In the genomic region with DNA sequence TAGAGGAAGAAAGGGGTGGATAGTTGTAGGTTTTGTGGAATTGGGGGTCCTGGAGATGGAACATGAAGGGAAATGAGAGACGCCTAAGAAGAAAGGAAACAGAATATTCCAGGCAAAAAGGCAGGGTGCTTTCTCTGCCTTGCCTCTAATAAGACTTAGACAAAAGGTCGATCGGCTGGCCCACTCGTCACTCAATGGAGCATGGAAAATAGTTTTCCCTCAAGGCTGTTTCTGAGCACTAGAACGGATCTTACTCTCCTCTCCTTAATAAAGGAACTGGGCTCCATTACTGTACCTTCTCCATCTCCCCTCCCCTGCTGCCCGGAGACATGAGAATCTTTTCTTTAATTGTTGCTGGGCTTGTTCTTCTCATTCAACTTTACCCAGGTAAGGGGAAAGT, we compare ENCODE assay signal across 31 mouse cellular contexts. TPM values are rescaled to one million over a fixed set of nuclear protein-coding genes. Genes with fewer than 3 reads are reported as not detected.
"Had no signal": no experiment of that assay in that cellular context is flagged by ENCODE, and none has a peak within 500 bp of the region (broad histone marks: within the 10 kb centered on the region; RNA-seq: fewer than 3 reads in every experiment).

A gene (plus strand): TSS at position 301 of the 400 bp plus-strand sequence.

- H3K36me3 ChIP-seq: heart, embryonic 10.5 days; heart, embryonic 12.5 days; hindbrain, embryonic 10.5 days; hindbrain, embryonic 12.5 days; hindbrain, embryonic 15.5 days; intestine, embryonic 15.5 days; limb, embryonic 10.5 days; limb, embryonic 12.5 days; liver, embryonic 13.5 days; liver, embryonic 15.5 days had no signal

- H3K27ac ChIP-seq: gastrocnemius, adult 2 months; heart, embryonic 10.5 days; hindbrain, embryonic 10.5 days; hindbrain, embryonic 12.5 days; hindbrain, embryonic 15.5 days; intestine, embryonic 15.5 days; layer of hippocampus, adult 2 months; left cerebral cortex, adult 2 months; limb, embryonic 10.5 days; limb, embryonic 12.5 days; liver, embryonic 13.5 days; liver, embryonic 15.5 days had no signal

- H3K4me2 ChIP-seq: heart, embryonic 12.5 days; hindbrain, embryonic 12.5 days; hindbrain, embryonic 15.5 days; intestine, embryonic 15.5 days; limb, embryonic 12.5 days; liver, embryonic 11.5 days; liver, embryonic 13.5 days; liver, embryonic 15.5 days had no signal

- H3K9ac ChIP-seq: heart, embryonic 12.5 days; hindbrain, embryonic 12.5 days; hindbrain, embryonic 15.5 days; intestine, embryonic 15.5 days; limb, embryonic 12.5 days; liver, embryonic 13.5 days; liver, embryonic 15.5 days had no signal

- ATAC-seq: inflammation-experienced regulatory T-cells, adult 6 months; intestine, embryonic 15.5 days; intestine, postnatal 0 days had no signal

- H3K27me3 ChIP-seq: heart, embryonic 12.5 days; hindbrain, embryonic 12.5 days; hindbrain, embryonic 15.5 days; intestine, embryonic 15.5 days; limb, embryonic 12.5 days; liver, embryonic 13.5 days; liver, embryonic 15.5 days had no signal

- H3K4me1 ChIP-seq: heart, embryonic 10.5 days; heart, embryonic 12.5 days; hindbrain, embryonic 10.5 days; hindbrain, embryonic 12.5 days; hindbrain, embryonic 15.5 days; intestine, embryonic 15.5 days; limb, embryonic 10.5 days; limb, embryonic 12.5 days; liver, embryonic 13.5 days; liver, embryonic 15.5 days had no signal

- H3K4me3 ChIP-seq: gastrocnemius, adult 2 months; heart, embryonic 10.5 days; heart, embryonic 12.5 days; hindbrain, embryonic 10.5 days; hindbrain, embryonic 12.5 days; hindbrain, embryonic 15.5 days; intestine, embryonic 15.5 days; layer of hippocampus, adult 2 months; left cerebral cortex, adult 2 months; limb, embryonic 10.5 days; limb, embryonic 12.5 days; liver, embryonic 13.5 days; liver, embryonic 15.5 days had no signal

- DNase-seq: gastrocnemius, adult 2 months; gastrocnemius, postnatal 10 days; gastrocnemius, postnatal 25 days; heart, adult 18-20 months; heart, postnatal 10 days; heart, postnatal 4 days; kidney, adult 9 months; kidney, postnatal 10 days; kidney, postnatal 25 days; kidney, postnatal 4 days; liver; liver, embryonic 13.5 days had no signal

- H3K9me3 ChIP-seq: heart, embryonic 10.5 days; heart, embryonic 12.5 days; hindbrain, embryonic 10.5 days; hindbrain, embryonic 12.5 days; hindbrain, embryonic 15.5 days; intestine, embryonic 15.5 days; limb, embryonic 10.5 days; limb, embryonic 12.5 days; liver, embryonic 13.5 days; liver, embryonic 15.5 days had no signal

RNA-seq across cellular contexts. Expression of the gene that starts here (rescaled TPM):
- polyA plus RNA-seq: frontal cortex, adult 2 months; heart, embryonic 10.5 days; heart, embryonic 12.5 days; heart, embryonic 14.5 days; heart, embryonic 16.5 days; hindbrain, embryonic 10.5 days; hindbrain, embryonic 12.5 days; hindbrain, embryonic 15.5 days; inflammation-experienced regulatory T-cells, adult 6 months; intestine, embryonic 15.5 days; intestine, postnatal 0 days; kidney, adult 2 months; limb, embryonic 10.5 days; limb, embryonic 12.5 days; limb, embryonic 14.5 days; liver, embryonic 11.5 days; liver, embryonic 13.5 days; liver, embryonic 15.5 days had no signal
